Mouse (Mus musculus) right cerebral cortex, adult 18-20 months (tissue): ENCODE data around the gene Elf5.
A peak's percentile ranks its signal among the peaks of the same experiment; 100 is the strongest.

ENCODE experiments used
- DNase-seq: peaks from one replicate; pipeline ENCODE4 v3.0.0; 2022; ENCODE audit warnings: mixed read lengths

The Elf5 gene

GRCm38 (mm10) chr2:103478326-103478725 lies 66.8 kb downstream of the Elf5 start:
- DNase-seq, result no peak

- no peak for DNase-seq
Measured at GRCm38 (mm10) chr2:103480240-103480639, 68.8 kb downstream of the Elf5 start.

- DNase-seq, result no peak
Measured at GRCm38 (mm10) chr2:103480871-103481270, 69.4 kb downstream of the Elf5 start.

- DNase-seq, result no peak
Measured at GRCm38 (mm10) chr2:103481314-103482231, 70.1 kb downstream of the Elf5 start.

- no peak for DNase-seq
Measured at GRCm38 (mm10) chr2:103483289-103483985, 71.9 kb downstream of the Elf5 start.

GRCm38 (mm10) chr2:103483986-103484520 lies 72.6 kb downstream of the Elf5 start:
- DNase-seq, result no peak

GRCm38 (mm10) chr2:103484617-103485401 lies 73.3 kb downstream of the Elf5 start, which contains the start of gene Cat:
TSS of gene Cat (minus strand) at chr2:103485160.
- DNase-seq, result peak; percentile 97

- DNase-seq, result no peak
Measured at GRCm38 (mm10) chr2:103492526-103492925, 81.0 kb downstream of the Elf5 start.

GRCm38 (mm10) chr2:103493827-103494226 lies 82.3 kb downstream of the Elf5 start:
- DNase-seq, result no peak

- DNase-seq, result no peak
Measured at GRCm38 (mm10) chr2:103495633-103496418, 84.3 kb downstream of the Elf5 start.
